ENCODE assay signal across 8 mouse cellular contexts in the genomic region with DNA sequence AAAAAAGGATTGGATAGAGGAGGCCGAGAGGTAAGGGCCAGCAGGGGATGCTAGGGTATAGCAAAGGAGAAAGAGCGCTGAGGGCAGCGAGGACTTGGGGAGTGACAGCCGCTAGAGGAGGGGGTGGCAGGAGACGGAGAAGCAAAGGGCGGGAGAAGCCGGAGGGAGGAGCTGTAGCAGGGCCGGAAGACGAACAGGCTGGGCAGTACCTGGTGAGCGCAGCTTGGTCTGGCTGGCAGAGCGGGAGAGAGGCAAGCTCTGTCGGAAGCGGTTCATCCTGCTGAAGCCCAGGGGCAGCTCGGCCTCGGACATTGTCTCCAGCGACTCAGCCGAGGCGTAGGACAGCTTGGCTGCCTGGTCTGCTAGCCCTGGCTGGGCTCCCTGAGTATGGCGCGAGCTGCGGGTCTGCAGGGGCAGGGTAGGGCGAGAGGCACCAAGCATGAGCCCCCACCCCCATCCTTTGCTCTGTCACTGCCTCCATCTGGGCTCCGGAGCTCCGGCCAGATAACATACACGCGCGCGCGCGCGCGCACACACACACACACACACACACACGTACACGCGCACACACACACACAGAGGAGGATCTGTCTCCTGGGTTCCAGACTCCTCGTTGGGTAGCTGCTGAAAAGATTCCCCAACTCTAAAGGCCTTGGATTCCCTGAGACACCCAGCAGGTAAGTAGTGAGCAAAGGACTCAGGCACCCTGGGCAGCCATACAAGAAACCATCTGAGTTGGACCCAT. TPM values are rescaled to one million over a fixed set of nuclear protein-coding genes. Genes with fewer than 3 reads are reported as not detected.
A peak's percentile ranks its signal among the peaks of the same experiment; 100 is the strongest.
DNase-seq lines count a peak whose midpoint lies in the region; ATAC-seq and TF ChIP-seq lines count a peak whose summit lies in the region.

No protein-coding gene starts in this region.

- 0 out of 2 replicates have a peak, but pooled peaks have one; percentile 11 for ATAC-seq in hindbrain, embryonic 13.5 days (ENCODE audit: low FRiP score)
- ATAC-seq in liver, postnatal 0 days: no peak
- ATAC-seq in activated CD4-positive, CD25-positive, alpha-beta regulatory T cell, adult 4 months: no peak

- H3K36me3 ChIP-seq in hindbrain, embryonic 13.5 days: peaks cover 45% of the 10 kb centered on the region
- no peaks in the 10 kb centered on the region for H3K36me3 ChIP-seq in liver, postnatal 0 days (replicated peaks; ENCODE audit: insufficient read depth, low read length)

- peak overlapping the region; percentile 56 for H3K4me3 ChIP-seq in gastrocnemius, adult 2 months
- H3K4me3 ChIP-seq in hindbrain, embryonic 13.5 days: peak overlapping the region; percentile 28
- H3K4me3 ChIP-seq in liver, postnatal 0 days (ENCODE audit: low read depth, low read length): no peak overlapping the region; the same call in 1 of the 2 replicates

- no peak overlapping the region for H3K27ac ChIP-seq in gastrocnemius, adult 2 months
- no peak overlapping the region for H3K27ac ChIP-seq in hindbrain, embryonic 13.5 days
- H3K27ac ChIP-seq in liver, postnatal 0 days (ENCODE audit: low read depth): no peak overlapping the region

- no peak for DNase-seq in gastrocnemius, adult 2 months
- no peak for DNase-seq in gastrocnemius, adult 8-10 months (ENCODE audit: low spot score in 2 of 2)
- DNase-seq in CD4-positive, CD25-positive, alpha-beta regulatory T cell, adult 2 months (ENCODE audit: low read depth, low spot score): peak; percentile 52
- peak; percentile 87 for DNase-seq in cerebellum, postnatal 36 days
- no peak for DNase-seq in liver, postnatal 0 days
- DNase-seq in urinary bladder, postnatal 4 days (ENCODE audit: low spot score in 2 of 2): no peak

- intact Hi-C loops in gastrocnemius, adult 2 months (cut with DNase I): no loop called here

- H3K27me3 ChIP-seq in hindbrain, embryonic 13.5 days: peaks cover 84% of the 10 kb centered on the region
- peaks cover 75% of the 10 kb centered on the region for H3K27me3 ChIP-seq in liver, postnatal 0 days (ENCODE audit: insufficient read depth, low read length)

- WGBS in hindbrain, embryonic 13.5 days: 2% methylated on average over 34 of the region's 36 CpGs
- WGBS in liver, postnatal 0 days (ENCODE audit: insufficient replicate concordance): 2% methylated on average over 31 of the region's 36 CpGs

- H3K9me3 ChIP-seq in hindbrain, embryonic 13.5 days: no peaks in the 10 kb centered on the region
- H3K9me3 ChIP-seq in liver, postnatal 0 days (ENCODE audit: low read length): no peaks in the 10 kb centered on the region

- H3K9ac ChIP-seq in hindbrain, embryonic 13.5 days: peak overlapping the region; percentile 59
- H3K9ac ChIP-seq in liver, postnatal 0 days (replicated peaks): no peak overlapping the region

- H3K4me1 ChIP-seq in hindbrain, embryonic 13.5 days (replicated peaks): peaks cover 71% of the 10 kb centered on the region
- H3K4me1 ChIP-seq in liver, postnatal 0 days (ENCODE audit: insufficient read depth): peaks cover 17% of the 10 kb centered on the region

- no peak for TF ChIP-seq EP300 in liver, postnatal 0 days (IDR thresholded peaks at IDR 0.05; ENCODE audit: low read depth)

- peak overlapping the region; percentile 50 for H3K4me2 ChIP-seq in hindbrain, embryonic 13.5 days
- peak overlapping the region; percentile 24; the same call in 1 of the 2 replicates for H3K4me2 ChIP-seq in liver, postnatal 0 days (ENCODE audit: low read depth, low read length)

- TF ChIP-seq CTCF in gastrocnemius, adult 2 months (IDR thresholded peaks at IDR 0.05): 0 out of 2 replicates have a peak, but pooled peaks have one; percentile 20
- peak; percentile 19; the same call in 1 of the 2 replicates for TF ChIP-seq CTCF in liver, postnatal 0 days (IDR thresholded peaks at IDR 0.05; ENCODE audit: low read depth)

RNA-seq across cellular contexts. Expression of a gene that starts 36.9 kb away (rescaled TPM):
- total RNA-seq in gastrocnemius, adult 2 months (2021): not detected
- total RNA-seq in gastrocnemius, adult 8-10 months (2022): not detected
- 0.96 and 1.2 TPM in 2 replicates for polyA plus RNA-seq in hindbrain, embryonic 13.5 days (2015; fragmentation: Nextera tagmentation; extraction: Ambion mirVana)
- polyA plus RNA-seq in liver, postnatal 0 days (2015; fragmentation: Nextera tagmentation; extraction: Ambion mirVana): 0.20 and 0.25 TPM in 2 replicates
- polyA plus RNA-seq in activated CD4-positive, CD25-positive, alpha-beta regulatory T cell, adult 4 months (2017; shearing (Covaris generic)): not detected

RNA-seq across cellular contexts. Expression of a gene that starts 39.0 kb away (rescaled TPM):
- 1 to 10 TPM in 1 of 2 experiments, under 1 TPM in 1; 0.61 to 1.2 TPM for total RNA-seq in gastrocnemius, adult 2 months (2021)
- 1 to 10 TPM; 1.1 to 2.5 (median 1.6) TPM for total RNA-seq in gastrocnemius, adult 8-10 months (2022)
- 6.0 and 7.0 TPM in 2 replicates for polyA plus RNA-seq in hindbrain, embryonic 13.5 days (2015; fragmentation: Nextera tagmentation; extraction: Ambion mirVana)
- 0.02 and 0.05 TPM in 2 replicates for polyA plus RNA-seq in liver, postnatal 0 days (2015; fragmentation: Nextera tagmentation; extraction: Ambion mirVana)
- not detected for polyA plus RNA-seq in activated CD4-positive, CD25-positive, alpha-beta regulatory T cell, adult 4 months (2017; shearing (Covaris generic))

Comparison
In these comparisons a context has a peak if more than half of its experiments do, and no peak if none do; other contexts are left out.
1. DNase-seq: peak in CD4-positive, CD25-positive, alpha-beta regulatory T cell, adult 2 months (single experiment) and cerebellum, postnatal 36 days (2 of 2); none in gastrocnemius, adult 2 months (single experiment), gastrocnemius, adult 8-10 months (0 of 2), liver, postnatal 0 days (single experiment) and urinary bladder, postnatal 4 days (0 of 2).